Mouse (Mus musculus): ENCODE measurements around the gene Prpf8. TPM values are rescaled to one million over a fixed set of nuclear protein-coding genes. Genes with fewer than 3 reads are reported as not detected.

Prpf8 gene
- polyA plus RNA-seq, 2 experiments from 2014 or later, result 37.0 to 42.3 TPM

Other genes with a start within 250 kb of the Prpf8 start
- 100 to 1,000 TPM; 214 to 322 TPM for gene Rpa1, start 138.5 kb upstream of the Prpf8 start, polyA plus RNA-seq (2017; shearing (Covaris generic))
- 10 to 100 TPM; 21.2 to 31.7 TPM for gene Smyd4, start 138.4 kb upstream of the Prpf8 start, polyA plus RNA-seq (2017; shearing (Covaris generic))
- gene Serpinf1, start 64.1 kb upstream of the Prpf8 start, polyA plus RNA-seq (2017; shearing (Covaris generic)), result 1 to 10 TPM; 3.4 to 6.9 TPM
- under 1 TPM in 1 of 2 experiments, not detected in 1; 0.32 TPM for gene Serpinf2, start 47.2 kb upstream of the Prpf8 start, polyA plus RNA-seq (2017; shearing (Covaris generic))
- 1 to 10 TPM; 6.3 to 9.9 TPM for gene Wdr81, start 32.1 kb upstream of the Prpf8 start, polyA plus RNA-seq (2017; shearing (Covaris generic))
- gene Tlcd2, start 25.1 kb upstream of the Prpf8 start, polyA plus RNA-seq (2017; shearing (Covaris generic)), result 1 to 10 TPM; 8.8 to 9.0 TPM
- gene Rilp, start 23.3 kb downstream of the Prpf8 start, polyA plus RNA-seq (2017; shearing (Covaris generic)), result under 1 TPM in 1 of 2 experiments, not detected in 1; 0.56 TPM
- under 1 TPM; 0.85 to 0.91 TPM for gene Scarf1, start 26.7 kb downstream of the Prpf8 start, polyA plus RNA-seq (2017; shearing (Covaris generic))
- gene Slc43a2, start 44.9 kb downstream of the Prpf8 start, polyA plus RNA-seq (2017; shearing (Covaris generic)), result 10 to 100 TPM; 17.3 to 27.2 TPM
- 10 to 100 TPM; 22.1 to 42.5 TPM for gene Pitpna, start 101.3 kb downstream of the Prpf8 start, polyA plus RNA-seq (2017; shearing (Covaris generic))
- 100 to 1,000 TPM; 123 to 160 TPM for gene Inpp5k, start 144.2 kb downstream of the Prpf8 start, polyA plus RNA-seq (2017; shearing (Covaris generic))
- gene Myo1c, start 163.7 kb downstream of the Prpf8 start, polyA plus RNA-seq (2017; shearing (Covaris generic)), result 10 to 100 TPM; 16.2 to 30.4 TPM
- 10 to 100 TPM; 10.4 to 15.3 TPM for gene Crk, start 192.4 kb downstream of the Prpf8 start, polyA plus RNA-seq (2017; shearing (Covaris generic))
- 100 to 1,000 TPM; 395 to 413 TPM for gene Ywhae, start 246.1 kb downstream of the Prpf8 start, polyA plus RNA-seq (2017; shearing (Covaris generic))

Data from CD4-positive, CD25-positive, alpha-beta regulatory T cell, adult 4 months (primary cell).